Mouse (Mus musculus): Measurements from ENCODE around the gene Nxf2. TPM values are rescaled to one million over a fixed set of nuclear protein-coding genes. Genes with fewer than 3 reads are reported as not detected.
"Not testable (repeated sequence)": the region's sequence is repeated elsewhere in the genome, so short reads cannot be mapped to it uniquely, and the experiment has no call there.

The Nxf2 gene
- polyA plus RNA-seq, 1 experiment from 2014 or later, result 0.84 TPM

GRCm38 (mm10) chrX:134915745-134916144 is 48.8 kb downstream of the Nxf2 start:
- no peaks in the 10 kb centered on the region for H3K36me3 ChIP-seq
- H3K4me2 ChIP-seq (replicated peaks), result no peak overlapping the region
- H3K4me1 ChIP-seq, result no peaks in the 10 kb centered on the region
- 61% methylated on average over 2 of the region's 2 CpGs for WGBS
- no peak overlapping the region for H3K9ac ChIP-seq
- H3K9me3 ChIP-seq (replicated peaks), result no peaks in the 10 kb centered on the region
- H3K27ac ChIP-seq (replicated peaks), result no peak overlapping the region
- no peak for ATAC-seq (ENCODE audit: insufficient number of reproducible peaks, low FRiP score, low TSS enrichment, low read depth)
- H3K4me3 ChIP-seq (replicated peaks), result no peak overlapping the region
- H3K27me3 ChIP-seq, result peaks cover 3% of the 10 kb centered on the region; the same call in 1 of the 2 replicates

- not testable (repeated sequence) for H3K4me3 ChIP-seq (replicated peaks); H3K27ac ChIP-seq (replicated peaks); H3K36me3 ChIP-seq; H3K4me1 ChIP-seq; H3K9ac ChIP-seq; H3K4me2 ChIP-seq (replicated peaks); H3K9me3 ChIP-seq (replicated peaks); H3K27me3 ChIP-seq; ATAC-seq (ENCODE audit: insufficient number of reproducible peaks, low FRiP score, low TSS enrichment, low read depth)
These were observed 49.2 kb downstream of the Nxf2 start for GRCm38 (mm10) chrX:134915315-134915714.

DNA sequence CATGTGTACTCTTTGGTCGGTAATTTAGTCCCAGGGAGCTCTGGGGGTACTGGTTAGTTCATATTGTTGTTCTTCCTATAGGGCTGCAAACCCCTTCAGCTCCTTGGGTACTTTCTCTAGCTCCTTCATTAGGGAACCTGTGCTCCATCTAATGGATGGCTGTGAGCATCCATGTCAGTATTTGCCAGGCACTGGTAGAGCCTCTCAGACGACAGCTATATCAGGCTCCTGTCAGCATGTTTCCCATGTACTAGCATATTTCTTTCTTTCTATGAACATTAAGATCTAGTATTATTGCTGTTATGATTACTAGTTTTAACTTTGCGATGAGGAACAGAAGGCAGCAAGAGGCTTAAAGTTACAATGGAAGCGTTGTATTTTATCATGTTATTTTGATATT is 49.7 kb downstream of the Nxf2 start:
- 69% methylated on average over 4 of the region's 4 CpGs for WGBS

GRCm38 (mm10) chrX:134913234-134913936 is 51.2 kb downstream of the Nxf2 start:
- H3K9ac ChIP-seq, result no peak overlapping the region
- H3K4me2 ChIP-seq (replicated peaks), result no peak overlapping the region
- no peaks in the 10 kb centered on the region for H3K9me3 ChIP-seq (replicated peaks)
- 17% methylated on average over 4 of the region's 4 CpGs for WGBS
- no peak for ATAC-seq (ENCODE audit: insufficient number of reproducible peaks, low FRiP score, low TSS enrichment, low read depth)
- H3K27ac ChIP-seq (replicated peaks), result no peak overlapping the region
- no peaks in the 10 kb centered on the region for H3K4me1 ChIP-seq
- H3K4me3 ChIP-seq (replicated peaks), result no peak overlapping the region
- no peaks in the 10 kb centered on the region for H3K36me3 ChIP-seq
- no peaks in the 10 kb centered on the region for H3K27me3 ChIP-seq

More for the DNA sequence above, 49.7 kb downstream of the Nxf2 start:
- no peak overlapping the region for H3K4me2 ChIP-seq (replicated peaks)
- no peak for ATAC-seq (ENCODE audit: insufficient number of reproducible peaks, low FRiP score, low TSS enrichment, low read depth)
- peaks cover 3% of the 10 kb centered on the region; the same call in 1 of the 2 replicates for H3K27me3 ChIP-seq
- H3K9me3 ChIP-seq (replicated peaks), result no peaks in the 10 kb centered on the region
- H3K4me3 ChIP-seq (replicated peaks), result no peak overlapping the region
- no peaks in the 10 kb centered on the region for H3K4me1 ChIP-seq
- no peaks in the 10 kb centered on the region for H3K36me3 ChIP-seq
- H3K27ac ChIP-seq (replicated peaks), result no peak overlapping the region
- H3K9ac ChIP-seq, result no peak overlapping the region

DNA sequence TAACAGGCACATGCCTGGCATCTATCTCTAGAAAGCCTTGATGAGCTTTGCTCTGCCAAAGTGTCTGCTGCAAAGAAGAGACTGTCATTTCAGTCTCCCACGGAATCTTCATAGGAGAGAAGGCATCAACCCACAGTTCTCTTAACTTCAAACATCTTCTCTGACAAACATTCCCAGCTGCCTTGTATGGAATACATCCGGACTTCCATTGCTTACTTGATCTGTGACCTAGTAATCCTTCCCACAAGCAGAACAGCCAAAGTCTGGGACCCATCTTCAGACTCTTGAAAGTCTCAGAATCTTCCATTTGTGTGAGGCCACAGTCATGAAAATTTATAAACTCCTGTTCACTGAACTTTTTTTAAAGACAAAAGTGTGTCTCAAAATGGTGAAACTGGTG is 51.7 kb downstream of the Nxf2 start:
- no peaks in the 10 kb centered on the region for H3K4me1 ChIP-seq
- H3K9me3 ChIP-seq (replicated peaks), result no peaks in the 10 kb centered on the region
- H3K27ac ChIP-seq (replicated peaks), result no peak overlapping the region
- no peak overlapping the region for H3K4me2 ChIP-seq (replicated peaks)
- no peaks in the 10 kb centered on the region for H3K27me3 ChIP-seq
- WGBS, result 44% methylated on average over 2 of the region's 2 CpGs
- H3K36me3 ChIP-seq, result no peaks in the 10 kb centered on the region
- no peak for ATAC-seq (ENCODE audit: insufficient number of reproducible peaks, low FRiP score, low TSS enrichment, low read depth)
- H3K4me3 ChIP-seq (replicated peaks), result no peak overlapping the region
- H3K9ac ChIP-seq, result no peak overlapping the region

GRCm38 (mm10) chrX:134910345-134910744 is 54.2 kb downstream of the Nxf2 start:
- Histone ChIP-seq H3K27ac (replicated peaks) (no peak overlapping the region), H3K4me2 (replicated peaks) (no peak overlapping the region), H3K4me3 (replicated peaks) (no peak overlapping the region), H3K36me3 (no peaks in the 10 kb centered on the region), H3K9ac (no peak overlapping the region), H3K27me3 (no peaks in the 10 kb centered on the region; the same call in 1 of the 2 replicates), H3K4me1 (no peaks in the 10 kb centered on the region), H3K9me3 (replicated peaks) (no peaks in the 10 kb centered on the region)
- no peak for ATAC-seq (ENCODE audit: insufficient number of reproducible peaks, low FRiP score, low TSS enrichment, low read depth)
- WGBS, result 70% methylated on average over 4 of the region's 4 CpGs

Other genes with a start within 250 kb of the Nxf2 start
- 62.1 and 64.1 TPM in 2 replicates for gene Armcx1, start 246.8 kb downstream of the Nxf2 start, polyA plus RNA-seq (2015; fragmentation: Nextera tagmentation; extraction: Ambion mirVana)
- 26.9 and 27.2 TPM in 2 replicates for gene Armcx6, start 213.3 kb downstream of the Nxf2 start, polyA plus RNA-seq (2015; fragmentation: Nextera tagmentation; extraction: Ambion mirVana)
- gene Armcx3, start 208.2 kb downstream of the Nxf2 start, polyA plus RNA-seq (2015; fragmentation: Nextera tagmentation; extraction: Ambion mirVana), result 86.9 and 96.8 TPM in 2 replicates
- 73.4 and 75.7 TPM in 2 replicates for gene Armcx2, start 155.5 kb downstream of the Nxf2 start, polyA plus RNA-seq (2015; fragmentation: Nextera tagmentation; extraction: Ambion mirVana)
- gene Zmat1, start 44.5 kb upstream of the Nxf2 start, polyA plus RNA-seq (2015; fragmentation: Nextera tagmentation; extraction: Ambion mirVana), result 5.1 and 6.1 TPM in 2 replicates
- gene Gm15023, start 212.9 kb upstream of the Nxf2 start, polyA plus RNA-seq (2015; fragmentation: Nextera tagmentation; extraction: Ambion mirVana), result 0.11 and 0.20 TPM in 2 replicates
- gene Tceal6, start 245.9 kb upstream of the Nxf2 start, polyA plus RNA-seq (2015; fragmentation: Nextera tagmentation; extraction: Ambion mirVana), result 9.1 and 15.7 TPM in 2 replicates

Data from embryonic facial prominence, embryonic 15.5 days (tissue).